Mouse (Mus musculus) heart, postnatal 0 days (tissue): ENCODE measurements around the gene Srebf2. TPM values are rescaled to one million over a fixed set of nuclear protein-coding genes. Genes with fewer than 3 reads are reported as not detected.

ENCODE experiments used
- ATAC-seq: fragments of 200-750 bp; cut with Nextera tagmentation; 2 replicates; pipeline ENCODE4 v1.8.0; 2017; ENCODE audit warnings: low read depth, moderate number of reproducible peaks, moderate library complexity; ENCODE audit not compliant: insufficient read depth
- DNase-seq: peaks from one replicate; pipeline ENCODE4 v3.0.0-alpha.2; 2016; ENCODE audit warnings: low spot score
- H3K27ac ChIP-seq: fragments of 300-500 bp; sonication (generic); 2 replicates; pipeline ENCODE4 v1.5.1; 2014; ENCODE audit warnings: low read depth, mild to moderate bottlenecking
- H3K27me3 ChIP-seq: fragments of 300-500 bp; sonication (generic); 2 replicates; pipeline ENCODE4 v1.6.1; 2014; ENCODE audit warnings: low read length, mixed read lengths; ENCODE audit not compliant: control insufficient read depth, insufficient read depth
- H3K36me3 ChIP-seq: fragments of 300-500 bp; sonication (generic); replicated peaks from 2 replicates; pipeline ENCODE4 v1.6.1; 2014; ENCODE audit warnings: low read length, mixed read lengths; ENCODE audit not compliant: control insufficient read depth, insufficient read depth
- H3K4me1 ChIP-seq: fragments of 300-500 bp; sonication (generic); 2 replicates; pipeline ENCODE4 v1.6.1; 2014; ENCODE audit warnings: antibody characterized with exemption; ENCODE audit not compliant: control insufficient read depth, insufficient read depth
- H3K4me2 ChIP-seq: fragments of 300-500 bp; sonication (generic); 2 replicates; pipeline ENCODE4 v1.6.1; 2014; ENCODE audit warnings: low read depth, mild to moderate bottlenecking, low read length, moderate library complexity
- H3K4me3 ChIP-seq: fragments of 300-500 bp; sonication (generic); 2 replicates; pipeline ENCODE4 v1.5.1; 2014; ENCODE audit warnings: low read depth, low read length
- H3K9ac ChIP-seq: fragments of 300-500 bp; sonication (generic); replicated peaks from 2 replicates; pipeline ENCODE4 v1.6.1; 2014; ENCODE audit warnings: low read depth, low read length, mixed read lengths
- H3K9me3 ChIP-seq: fragments of 300-500 bp; sonication (generic); replicated peaks from 2 replicates; pipeline ENCODE4 v1.6.1; 2016; ENCODE audit warnings: low read length; ENCODE audit not compliant: control insufficient read depth
- CTCF ChIP-seq: IDR thresholded peaks from 2 replicates; pipeline ENCODE4 v1.5.1; 2016; ENCODE audit warnings: antibody characterized with exemption, control low read depth, low read depth
- EP300 ChIP-seq: IDR thresholded peaks from 2 replicates; pipeline ENCODE4 v1.6.1; 2016; ENCODE audit warnings: antibody characterized with exemption, low read depth
- WGBS: fragments of 180-500 bp; shearing (Covaris S2); extraction: QIAGEN DNeasy Blood & Tissue Kit; methylation state at CpG from one replicate; pipeline ENCODE4 v1.1.7; 2014; 5-methylcytosine and 5-hydroxymethylcytosine counted together
- polyA plus RNA-seq: library from polyadenylated mRNA; unstranded; fragments of >200 nt; fragmentation: Nextera tagmentation; extraction: Ambion mirVana; gene quantifications from 2 replicates; pipeline ENCODE4 v1.2.1, GENCODE M21; 2015
- total RNA-seq: library from RNA; depleted of rRNA; stranded (reverse); fragments of >200 nt; gene quantifications from 2 replicates; pipeline ENCODE4 v1.2.3, GENCODE M21; 2014; ENCODE audit warnings: low replicate concordance

Gene Srebf2
- total and polyA plus RNA-seq, 2 experiments from 2014 or later, result 68.3 to 90.3 TPM

DNA sequence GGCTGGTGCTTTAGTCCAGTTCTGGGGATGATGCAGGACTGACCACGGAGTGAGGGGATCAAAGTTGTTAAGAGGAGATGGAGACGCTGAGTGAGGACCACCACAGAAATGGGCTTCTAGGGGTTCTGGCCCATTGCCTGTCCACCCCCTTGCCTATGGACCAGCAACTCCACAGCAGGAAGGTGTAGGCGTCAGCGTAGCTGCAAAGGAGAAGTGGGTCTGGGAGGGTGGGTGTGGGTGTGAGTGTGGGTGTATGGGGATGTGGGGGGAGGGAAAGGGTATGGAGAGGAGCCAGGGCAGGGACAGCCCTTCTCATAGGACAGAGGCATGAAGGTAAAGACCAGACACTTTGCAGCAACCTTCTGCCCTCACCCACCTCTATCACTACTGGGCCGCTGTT lies 78.8 kb downstream of the Srebf2 start:
- peaks cover 54% of the 10 kb centered on the region for H3K27me3 ChIP-seq
- H3K4me2 ChIP-seq, result no peak overlapping the region
- H3K4me1 ChIP-seq, result no peaks in the 10 kb centered on the region
- no peak overlapping the region for H3K9ac ChIP-seq
- TF ChIP-seq EP300 (no peak), CTCF (no peak)
- no peak for DNase-seq
- H3K36me3 ChIP-seq, result no peaks in the 10 kb centered on the region
- no peak for ATAC-seq
- no peak overlapping the region for H3K4me3 ChIP-seq
- 79% methylated on average over 5 of the region's 5 CpGs for WGBS
- no peak overlapping the region for H3K27ac ChIP-seq
- no peaks in the 10 kb centered on the region for H3K9me3 ChIP-seq

DNA sequence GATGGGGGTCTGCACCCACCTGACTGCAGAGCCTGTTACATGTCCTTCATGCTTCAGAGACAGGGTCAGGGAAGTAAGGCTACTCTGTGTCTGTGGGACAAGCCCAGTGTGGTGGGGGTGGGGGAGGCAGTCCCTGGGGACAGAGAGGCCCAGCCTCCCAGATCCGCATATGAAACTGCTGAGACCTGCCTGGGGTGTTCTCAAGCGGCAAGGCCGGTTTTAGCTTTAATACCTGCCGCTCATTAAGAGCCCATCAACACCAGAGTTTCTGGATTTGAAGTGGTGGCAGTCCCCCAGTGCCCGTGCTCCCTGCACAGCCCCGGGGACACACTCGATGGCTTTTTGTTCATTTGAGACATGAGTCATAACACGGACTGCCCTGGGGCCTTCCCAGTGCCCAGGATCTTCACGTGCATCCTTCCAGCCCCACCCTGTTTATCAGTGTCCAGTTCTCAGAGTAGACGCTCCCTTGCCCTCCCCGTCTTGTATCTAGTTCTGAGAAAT lies 82.6 kb downstream of the Srebf2 start:
- H3K36me3 ChIP-seq, result no peaks in the 10 kb centered on the region
- TF ChIP-seq CTCF, result no peak
- TF ChIP-seq EP300, result no peak
- H3K27ac ChIP-seq, result no peak overlapping the region
- 37% methylated on average over 11 of the region's 11 CpGs for WGBS
- peaks cover 28% of the 10 kb centered on the region for H3K27me3 ChIP-seq
- no peaks in the 10 kb centered on the region for H3K4me1 ChIP-seq
- H3K9me3 ChIP-seq, result no peaks in the 10 kb centered on the region
- no peak overlapping the region for H3K4me3 ChIP-seq
- H3K4me2 ChIP-seq, result no peak overlapping the region
- no peak for ATAC-seq
- DNase-seq, result no peak
- H3K9ac ChIP-seq, result no peak overlapping the region

- Histone ChIP-seq H3K27me3 (peaks cover 22% of the 10 kb centered on the region), H3K36me3 (no peaks in the 10 kb centered on the region), H3K27ac (no peak overlapping the region), H3K4me2 (no peak overlapping the region), H3K9me3 (no peaks in the 10 kb centered on the region), H3K4me3 (no peak overlapping the region), H3K4me1 (no peaks in the 10 kb centered on the region), H3K9ac (no peak overlapping the region)
- ATAC-seq (no peak), DNase-seq (no peak)
- whole genome bisulfite sequencing, result 81% methylated on average over 6 of the region's 6 CpGs
- TF ChIP-seq EP300 (no peak), CTCF (no peak)
Observed at GRCm38 (mm10) chr15:82230098-82230611, 83.2 kb downstream of the Srebf2 start.

GRCm38 (mm10) chr15:82231100-82231499 lies 84.1 kb downstream of the Srebf2 start:
- H3K36me3 ChIP-seq, result no peaks in the 10 kb centered on the region
- ATAC-seq, result no peak
- no peak overlapping the region for H3K4me3 ChIP-seq
- no peak overlapping the region for H3K4me2 ChIP-seq
- peaks cover 14% of the 10 kb centered on the region; the same call in 1 of the 2 replicates for H3K27me3 ChIP-seq
- DNase-seq, result no peak
- no peak overlapping the region for H3K27ac ChIP-seq
- WGBS, result 68% methylated on average over 4 of the region's 4 CpGs
- H3K4me1 ChIP-seq, result no peaks in the 10 kb centered on the region
- TF ChIP-seq CTCF (no peak), EP300 (no peak)
- no peak overlapping the region for H3K9ac ChIP-seq
- no peaks in the 10 kb centered on the region for H3K9me3 ChIP-seq

GRCm38 (mm10) chr15:82231591-82232378 lies 84.8 kb downstream of the Srebf2 start:
- no peak overlapping the region for H3K27ac ChIP-seq
- no peaks in the 10 kb centered on the region for H3K36me3 ChIP-seq
- no peak overlapping the region for H3K9ac ChIP-seq
- H3K4me1 ChIP-seq, result no peaks in the 10 kb centered on the region
- no peak overlapping the region for H3K4me2 ChIP-seq
- H3K4me3 ChIP-seq, result no peak overlapping the region
- DNase-seq (no peak), ATAC-seq (no peak)
- no peaks in the 10 kb centered on the region for H3K9me3 ChIP-seq
- 50% methylated on average over 11 of the region's 11 CpGs for WGBS
- peaks cover 13% of the 10 kb centered on the region; the same call in 1 of the 2 replicates for H3K27me3 ChIP-seq
- TF ChIP-seq EP300 (no peak), CTCF (no peak)
